Mouse (Mus musculus) T-helper 17 cell (primary cell): ENCODE results near the gene Zg16.
"Not testable (repeated sequence)": the region's sequence is repeated elsewhere in the genome, so short reads cannot be mapped to it uniquely, and the experiment has no call there.

Experiments used
- in situ Hi-C, 2 experiments: fragments of 300-600 bp; cut with MboI, MseI; formaldehyde crosslinking; loops; 1 replicate in 1 of 2; 2 replicates in 1 of 2; pipeline ENCODE4 v1.15.1; 2025; ENCODE audit warnings: high pct_unique_total_duplicates in 2 of 2

Zg16 gene

GRCm38 (mm10) chr7:127087278-127088010, at the start of gene Zg16:
Gene Zg16 (minus strand): TSS chr7:127087328.
- in situ Hi-C loops = not testable (repeated sequence)

GRCm38 (mm10) chr7:127136181-127137071, 49.3 kb upstream of the Zg16 start:
- in situ Hi-C loops = loop anchor here (5.0 to 10.0 kb wide), 2 partner anchors 48 to 56 kb away; no protein-coding TSS in a partner anchor

DNA sequence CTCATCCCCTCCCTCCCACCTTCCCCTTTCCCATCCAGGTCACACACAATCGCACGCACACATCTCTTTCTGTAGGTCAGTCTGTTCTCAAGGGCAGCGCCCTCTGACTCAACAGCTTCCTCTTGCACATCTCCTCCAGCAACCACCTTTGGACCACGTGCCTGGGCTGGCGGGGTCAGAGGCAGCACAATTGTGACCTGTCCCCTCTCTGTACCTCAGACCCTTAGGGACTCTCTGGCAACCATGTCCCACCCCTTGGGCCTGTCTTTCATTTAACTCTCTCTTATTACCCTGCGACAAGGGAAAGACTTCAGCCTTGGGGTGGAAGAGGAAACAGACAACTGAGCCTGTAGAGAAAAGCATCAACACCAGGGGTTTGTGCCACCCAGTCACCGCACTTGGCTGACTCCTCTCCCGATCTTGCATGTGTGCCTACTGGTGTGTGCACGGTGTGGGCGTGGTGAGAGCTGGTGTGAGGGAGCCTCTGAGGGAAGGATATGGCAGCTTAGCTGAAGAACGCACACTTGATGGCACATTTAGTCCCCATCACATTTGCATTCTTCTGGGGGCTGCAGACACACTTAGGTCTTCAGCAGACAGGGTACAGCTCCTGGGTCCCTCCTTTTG, 47.8 kb upstream of the Zg16 start:
- in situ Hi-C loops = loop anchor here (5.0 to 10.0 kb wide), 2 partner anchors 50 to 57 kb away; no protein-coding TSS in a partner anchor

- in situ Hi-C loops = loop anchor here in 1 of 2 experiments (10.0 kb wide), 1 partner anchor 52 kb away; no protein-coding TSS in a partner anchor
Observed at GRCm38 (mm10) chr7:127133125-127133524, 46.0 kb upstream of the Zg16 start.

DNA sequence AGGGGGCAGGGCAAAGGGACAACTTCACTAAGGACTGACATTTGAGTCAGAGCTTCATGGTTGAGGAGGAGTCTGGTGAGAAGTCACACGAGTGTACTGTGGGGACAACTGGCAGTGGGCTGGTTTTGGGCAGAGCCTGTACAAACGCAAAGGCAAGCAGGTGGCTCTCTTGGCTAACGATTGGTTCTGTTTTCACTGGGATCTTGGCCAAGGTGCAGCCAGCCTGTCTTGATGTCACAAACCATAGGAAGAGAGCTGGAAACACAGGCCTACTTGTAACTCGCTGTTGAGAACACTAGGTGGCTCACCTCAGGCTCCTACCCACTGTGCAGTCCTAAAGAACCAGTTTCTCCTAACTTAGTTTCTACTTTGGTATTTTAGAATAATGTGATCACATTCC, 42.5 kb upstream of the Zg16 start:
- in situ Hi-C loops = loop anchor here in 1 of 2 experiments (10.0 kb wide), 1 partner anchor 55 kb away; no protein-coding TSS in a partner anchor

- in situ Hi-C loops = no loop called here
Observed at GRCm38 (mm10) chr7:127121911-127122270, 34.8 kb upstream of the Zg16 start, which contains the start of gene Qprt. Gene Qprt (minus strand): TSS chr7:127122226.

GRCm38 (mm10) chr7:127121061-127121910, 34.2 kb upstream of the Zg16 start:
- in situ Hi-C loops = no loop called here

DNA sequence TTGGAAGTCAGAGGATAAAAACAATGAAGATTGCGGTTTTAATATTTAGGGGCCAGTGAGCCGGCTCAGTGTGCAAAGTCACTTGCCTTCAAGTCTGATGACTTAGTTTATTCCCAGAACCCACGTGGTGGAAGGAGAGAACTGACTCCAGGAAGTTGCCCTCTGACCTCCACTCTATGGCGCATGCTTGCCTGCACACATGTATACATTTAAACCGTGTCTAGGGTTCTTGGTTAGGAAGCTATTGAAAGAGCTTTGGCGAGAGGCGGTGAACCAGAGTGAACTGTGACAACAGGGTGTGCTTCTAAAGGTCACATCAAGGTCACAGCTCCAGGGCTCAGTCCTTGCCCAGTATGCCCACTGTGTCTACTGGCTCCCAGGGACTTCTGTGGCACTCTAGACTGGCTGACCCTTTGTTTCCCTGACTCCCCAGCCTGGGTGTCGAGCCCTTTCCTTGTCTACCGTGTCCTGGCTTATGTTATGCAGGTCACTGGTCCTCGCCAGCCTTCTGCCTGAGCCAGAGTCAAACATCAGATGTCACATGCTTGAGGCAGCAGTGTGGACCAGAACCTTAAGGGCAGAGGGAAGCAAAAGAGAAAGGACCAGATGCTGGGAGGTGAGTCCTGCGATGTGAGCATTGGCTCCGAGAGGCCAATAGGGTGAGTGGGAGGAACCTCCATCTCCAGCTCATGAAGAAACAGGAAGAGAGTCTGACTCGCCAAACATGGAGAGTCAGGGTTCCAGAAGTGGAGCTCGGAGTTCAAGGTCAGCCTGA, 31.7 kb upstream of the Zg16 start:
- in situ Hi-C loops = no loop called here

- in situ Hi-C loops = no loop called here
Observed at GRCm38 (mm10) chr7:127117948-127118347, 30.8 kb upstream of the Zg16 start.

- in situ Hi-C loops = no loop called here
Observed at GRCm38 (mm10) chr7:127116331-127116935, 29.3 kb upstream of the Zg16 start.

GRCm38 (mm10) chr7:127114920-127115319, 27.8 kb upstream of the Zg16 start:
- in situ Hi-C loops = no loop called here

DNA sequence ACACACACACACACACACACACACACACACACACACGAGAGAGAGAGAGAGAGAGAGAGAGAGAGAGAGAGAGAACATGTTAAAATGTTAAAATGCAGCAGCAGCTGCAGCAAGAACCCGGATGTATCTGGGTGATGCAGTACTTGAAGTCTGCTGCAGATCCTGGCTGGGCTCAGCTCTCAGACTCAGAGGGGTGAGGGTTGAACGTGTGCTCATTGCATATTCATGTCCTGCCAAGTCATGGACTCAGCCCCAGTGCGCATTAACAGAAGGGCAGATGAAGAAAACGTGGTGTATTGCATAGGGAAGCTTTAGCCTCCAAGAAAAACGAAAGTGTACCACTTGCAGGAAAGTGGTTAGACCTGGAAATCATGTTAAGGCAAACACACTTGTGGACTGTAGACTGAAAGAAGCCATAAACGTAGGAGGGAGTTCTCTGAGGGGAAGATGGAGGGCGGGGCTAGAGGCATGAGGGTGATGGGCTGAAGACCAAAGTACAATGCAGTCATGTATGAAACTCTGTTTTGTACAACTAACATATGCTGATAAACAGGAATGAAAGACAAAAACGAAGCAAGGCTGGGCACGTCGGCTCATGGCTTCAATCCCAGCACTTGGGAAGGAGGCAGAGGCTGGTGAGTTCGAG, 26.6 kb upstream of the Zg16 start:
- in situ Hi-C loops = no loop called here

DNA sequence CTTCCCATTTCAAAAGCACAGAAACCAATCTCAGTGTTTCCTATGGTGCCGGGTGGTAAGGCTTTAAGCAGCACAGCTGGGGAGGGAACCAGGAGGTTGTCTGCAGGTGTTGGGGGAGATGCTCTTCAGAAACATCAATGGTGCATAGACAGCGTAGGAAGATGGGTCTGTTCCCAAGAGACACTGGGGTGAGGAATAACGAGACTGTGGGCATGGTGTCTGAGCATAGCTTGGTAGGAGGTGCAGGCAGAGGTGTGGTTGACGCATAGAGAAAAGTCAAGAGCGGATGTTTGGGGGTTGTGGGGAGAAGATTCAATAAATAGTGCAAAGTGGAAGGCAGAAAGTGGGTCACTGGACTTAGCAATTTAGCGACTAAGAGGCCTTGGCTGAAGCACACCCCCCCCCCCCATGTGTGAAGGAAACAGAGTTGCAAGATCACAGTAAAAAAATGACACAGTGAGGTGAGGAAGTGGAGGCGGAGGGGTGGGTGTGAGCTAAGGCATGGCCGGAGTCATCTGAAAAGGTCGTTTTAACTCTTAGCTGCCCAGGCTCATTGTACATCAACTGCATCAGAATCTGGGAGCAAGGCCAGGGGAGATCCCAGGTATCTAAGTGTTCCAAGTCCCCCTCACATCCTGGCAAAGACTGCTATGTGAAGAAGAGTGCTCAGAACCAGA, 25.9 kb upstream of the Zg16 start:
- in situ Hi-C loops = no loop called here

GRCm38 (mm10) chr7:127112251-127112841, 25.2 kb upstream of the Zg16 start:
- in situ Hi-C loops = no loop called here

DNA sequence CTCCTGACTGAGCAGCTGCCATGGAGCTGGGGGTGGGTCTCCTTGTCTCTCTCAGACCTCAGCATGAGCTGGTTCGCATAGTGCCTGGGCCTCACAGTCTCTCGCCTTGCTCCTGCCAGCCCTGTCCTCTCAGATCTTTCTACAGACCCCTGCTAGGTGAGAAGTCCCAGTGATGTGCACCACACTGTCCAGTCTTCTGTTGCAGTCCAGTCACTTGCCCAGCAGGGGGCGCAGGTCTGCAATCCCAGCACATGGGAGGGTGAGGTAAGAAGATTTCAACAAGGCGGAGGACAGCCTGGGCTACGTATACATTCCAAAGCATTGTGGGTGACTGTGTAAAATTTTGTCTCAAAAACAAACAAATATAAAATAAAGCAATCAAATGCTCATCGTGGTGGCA, 24.3 kb upstream of the Zg16 start:
- in situ Hi-C loops = no loop called here

DNA sequence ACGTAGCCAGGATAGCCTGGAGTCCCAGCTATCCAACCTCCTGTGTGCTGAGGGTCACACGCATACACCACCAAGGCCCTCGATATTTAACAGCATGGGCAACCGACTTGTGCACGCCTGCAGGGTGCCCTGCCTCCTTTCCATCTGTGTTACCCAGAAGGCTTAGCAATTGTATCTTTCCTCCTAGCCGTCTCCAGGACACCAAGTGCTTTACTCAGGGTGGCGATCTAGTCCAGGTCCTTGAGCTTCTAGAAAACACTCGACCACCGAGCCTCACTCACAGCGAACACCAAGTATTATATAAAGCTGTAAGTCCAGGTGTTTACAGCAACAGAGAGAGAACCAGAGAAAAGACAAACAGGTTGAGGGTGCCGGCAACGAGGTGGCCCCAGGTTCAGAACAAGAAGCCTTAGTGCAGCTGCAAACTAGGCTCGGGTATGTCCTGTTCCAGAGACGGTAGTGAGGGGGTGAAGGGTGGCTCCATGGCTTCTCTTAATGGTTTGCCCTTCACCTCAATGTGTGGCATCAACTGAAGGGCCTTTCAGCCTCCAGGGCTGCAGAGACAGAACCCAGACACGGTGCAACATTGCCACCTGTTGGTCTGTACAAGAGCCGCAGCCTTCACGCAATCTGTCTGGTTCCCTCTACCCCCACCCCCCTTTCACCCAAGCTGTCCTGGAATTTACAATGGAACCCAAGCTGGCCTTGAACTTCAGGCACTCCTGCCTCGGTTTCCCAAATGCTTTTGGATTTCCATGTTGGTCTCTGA, 23.3 kb upstream of the Zg16 start:
- in situ Hi-C loops = no loop called here

DNA sequence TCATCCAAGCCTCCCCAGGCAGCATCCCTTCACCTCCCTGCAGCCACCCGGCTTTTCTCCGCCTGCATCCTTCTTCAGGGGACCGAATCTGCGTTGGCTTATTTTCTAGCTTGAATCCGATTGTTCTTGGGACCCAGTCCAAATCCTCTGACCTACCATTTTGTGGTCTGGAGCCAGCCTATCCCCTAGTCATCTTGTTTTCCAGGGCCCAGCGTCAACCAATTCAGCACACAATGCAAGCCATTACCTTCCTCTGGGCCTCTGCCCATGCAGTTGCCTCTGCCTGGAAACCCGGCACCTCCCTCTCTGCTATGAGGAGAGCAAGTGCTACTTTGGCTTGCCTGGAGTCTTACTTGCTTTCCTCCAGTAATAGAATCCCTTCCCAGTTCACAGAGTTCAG, 18.4 kb upstream of the Zg16 start:
- in situ Hi-C loops = loop anchor here (5.0 to 10.0 kb wide), 2 partner anchors 38 to 281 kb away; no protein-coding TSS in a partner anchor
